21 mouse cellular contexts compared by ENCODE assay signal in the genomic region with DNA sequence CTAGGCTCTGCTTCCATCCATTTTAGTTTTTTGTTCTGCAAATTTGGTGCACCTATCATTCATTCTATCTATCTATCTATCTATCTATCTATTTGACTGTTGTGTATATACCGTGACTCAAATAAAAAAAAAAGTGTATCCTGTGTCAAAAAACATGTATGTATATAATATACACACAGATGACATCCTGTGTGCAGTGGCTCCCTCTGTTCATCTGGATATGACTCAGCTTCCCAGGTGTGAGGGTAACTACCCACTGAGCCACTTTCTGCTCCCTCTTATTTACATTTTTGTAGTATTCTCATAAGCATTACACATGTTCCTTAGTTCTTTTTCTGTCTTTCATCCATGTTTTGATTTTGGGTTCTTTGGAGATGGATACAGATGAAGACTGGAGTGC. TPM values are rescaled to one million over a fixed set of nuclear protein-coding genes. Genes with fewer than 3 reads are reported as not detected.
A peak's percentile ranks its signal among the peaks of the same experiment; 100 is the strongest.
DNase-seq lines count a peak whose midpoint lies in the region; ATAC-seq and TF ChIP-seq lines count a peak whose summit lies in the region.
"Had no signal": no experiment of that assay in that cellular context is flagged by ENCODE, and none has a peak within 500 bp of the region (broad histone marks: within the 10 kb centered on the region; RNA-seq: fewer than 3 reads in every experiment).

No protein-coding gene starts in this region.

- H3K4me1 ChIP-seq in CH12.LX (ENCODE audit: control insufficient read depth in 1 of 2, insufficient read depth in 2 of 2): peaks cover 0 to 32% of the 10 kb centered on the region in 2 experiments; a peak in 2 of 4 replicates
- no peaks in the 10 kb centered on the region for H3K4me1 ChIP-seq in heart, embryonic 10.5 days
- H3K4me1 ChIP-seq in forebrain, embryonic 14.5 days (ENCODE audit: control insufficient read depth, insufficient read depth, low read length): no peaks in the 10 kb centered on the region

- H3K79me2 ChIP-seq in CH12.LX (replicated peaks; ENCODE audit: control insufficient read depth, extremely low read depth, insufficient read depth, poor library complexity, severe bottlenecking): peaks cover 64% of the 10 kb centered on the region

- peaks cover 26 to 58% of the 10 kb centered on the region in 2 experiments for H3K36me3 ChIP-seq in CH12.LX (replicated peaks in 1 of 2; ENCODE audit: control insufficient read depth in 1 of 2, insufficient read depth in 1 of 2, low read length in 1 of 2)
- peaks cover 77% of the 10 kb centered on the region for H3K36me3 ChIP-seq in heart, embryonic 10.5 days
- peaks cover 72% of the 10 kb centered on the region for H3K36me3 ChIP-seq in forebrain, embryonic 14.5 days (ENCODE audit: control insufficient read depth, insufficient read depth, low read length)

- in situ Hi-C loops in CH12.LX (cut with MboI; ENCODE audit: low pct_ligation_motif_present, low pct_unique_long_range_greater_than_20kb, low sequenced_read_pairs): no loop called here

- no peak overlapping the region for H3K9ac ChIP-seq in CH12.LX (ENCODE audit: insufficient read depth, low read depth)
- H3K9ac ChIP-seq in forebrain, embryonic 14.5 days (ENCODE audit: low read length): no peak overlapping the region

- peak; percentile 81 for TF ChIP-seq EP300 in CH12.LX (IDR thresholded peaks at IDR 0.05; ENCODE audit: low read length)

- no peak for TF ChIP-seq POLR2A in CH12.LX (IDR thresholded peaks at IDR 0.05; ENCODE audit: low read depth, low read length)

- H3K27me3 ChIP-seq in CH12.LX (replicated peaks): no peaks in the 10 kb centered on the region
- no peaks in the 10 kb centered on the region for H3K27me3 ChIP-seq in heart, embryonic 10.5 days (ENCODE audit: insufficient read depth, poor library complexity, severe bottlenecking)
- H3K27me3 ChIP-seq in forebrain, embryonic 14.5 days (replicated peaks; ENCODE audit: control insufficient read depth, insufficient read depth, low read length): no peaks in the 10 kb centered on the region
- H3K27me3 ChIP-seq: Patski had no signal

- WGBS in heart, embryonic 10.5 days: 89% methylated on average over 1 of the region's 1 CpGs
- 98% methylated on average over 1 of the region's 1 CpGs for WGBS in forebrain, embryonic 14.5 days

- no peak overlapping the region for H3K27ac ChIP-seq in CH12.LX (ENCODE audit: insufficient read depth, low read depth)
- H3K27ac ChIP-seq in heart, embryonic 10.5 days: no peak overlapping the region
- no peak overlapping the region for H3K27ac ChIP-seq in forebrain, embryonic 14.5 days (ENCODE audit: low read depth, low read length)

- H3K4me2 ChIP-seq in CH12.LX (ENCODE audit: insufficient read depth, low read depth, poor library complexity, severe bottlenecking): no peak overlapping the region
- no peak overlapping the region for H3K4me2 ChIP-seq in forebrain, embryonic 14.5 days (ENCODE audit: low read length)

- no peak for TF ChIP-seq RAD21 in CH12.LX (IDR thresholded peaks at IDR 0.05; ENCODE audit: low read depth, low read length)

- no peak overlapping the region for H3K4me3 ChIP-seq in CH12.LX (replicated peaks in 1 of 3; ENCODE audit: low read depth in 2 of 3, low read length in 2 of 3, poor library complexity in 1 of 3)
- H3K4me3 ChIP-seq in heart, embryonic 10.5 days: no peak overlapping the region
- no peak overlapping the region for H3K4me3 ChIP-seq in forebrain, embryonic 14.5 days (ENCODE audit: low read depth, low read length)

- H3K9me3 ChIP-seq in CH12.LX (replicated peaks; ENCODE audit: low read length): no peaks in the 10 kb centered on the region
- H3K9me3 ChIP-seq in heart, embryonic 10.5 days: no peaks in the 10 kb centered on the region
- H3K9me3 ChIP-seq in forebrain, embryonic 14.5 days (replicated peaks; ENCODE audit: control insufficient read depth, low read length): no peaks in the 10 kb centered on the region
- H3K9me3 ChIP-seq: G1E had no signal

- dilution Hi-C loops in CH12.LX (cut with MboI; ENCODE audit: extremely low pct_ligation_motif_present, extremely low pct_unique_long_range_greater_than_20kb, low sequenced_read_pairs): no loop called here

- peak; percentile 26 for ATAC-seq in CD4-positive, CD25-positive, alpha-beta regulatory T cell, adult 4 months
- no peak for ATAC-seq in forebrain, embryonic 14.5 days
- ATAC-seq: activated CD4-positive, CD25-positive, alpha-beta regulatory T cell, adult 4 months; Patski had no signal

- no peak for TF ChIP-seq CTCF in CH12.LX (conservative IDR thresholded peaks at IDR 0.05 in 1 of 2, IDR thresholded peaks at IDR 0.05 in 1 of 2; ENCODE audit: low read depth in 2 of 2, low read length in 2 of 2)

- DNase-seq in CH12.LX (ENCODE audit: extremely low read depth): no peak
- peak; percentile 44 for DNase-seq in induced T-regulatory cell, adult 2 months (ENCODE audit: low read depth)
- DNase-seq in B cell, adult 2 months: no peak
- DNase-seq in heart, embryonic 10.5 days (ENCODE audit: low spot score): no peak
- DNase-seq in forebrain, embryonic 14.5 days (ENCODE audit: low spot score): no peak
- DNase-seq: adrenal gland, adult 2 months; adrenal gland, adult 8-10 months; adrenal gland, postnatal 10 days; adrenal gland, postnatal 14 days; adrenal gland, postnatal 25 days; adrenal gland, postnatal 36 days; cerebellum, adult 11 months; cerebellum, adult 11-12 months; cerebellum, adult 18-20 months; cerebellum, adult 2 months; cerebellum, adult 8-10 months; cerebellum, adult 9-10 months had no signal

TF ChIP-seq in CH12.LX, 34 proteins besides CTCF, POLR2A, EP300 and RAD21:
- peak; percentile 90 for TF ChIP-seq JUND (conservative IDR thresholded peaks at IDR 0.05; ENCODE audit: low read depth, low read length)
- TF ChIP-seq NRF1 (IDR thresholded peaks at IDR 0.05; ENCODE audit: low read depth, low read length): no peak
- peak; percentile 66; the same call in 1 of the 2 replicates for TF ChIP-seq ZNF384 (IDR thresholded peaks at IDR 0.05; ENCODE audit: low read depth, low read length)
- TF ChIP-seq TCF12 (IDR thresholded peaks at IDR 0.05; ENCODE audit: low read depth, low read length): peak; percentile 58; the same call in 1 of the 2 replicates
- TF ChIP-seq ETS1 (conservative IDR thresholded peaks at IDR 0.05; ENCODE audit: low read depth, low read length): 0 out of 2 replicates have a peak, but pooled peaks have one; percentile 16
- no peak for TF ChIP-seq USF2 (conservative IDR thresholded peaks at IDR 0.05; ENCODE audit: low read depth, low read length)
- no peak for TF ChIP-seq MAZ (IDR thresholded peaks at IDR 0.05; ENCODE audit: low read depth, low read length)
- TF ChIP-seq IRF4 (IDR thresholded peaks at IDR 0.05; ENCODE audit: low read depth, low read length): peak; percentile 90
- peak; percentile 65 for TF ChIP-seq JUN (IDR thresholded peaks at IDR 0.05; ENCODE audit: insufficient read depth, low read depth, low read length)

RNA-seq across cellular contexts. Expression of gene Dhx30, which starts 24.5 kb away (rescaled TPM):
- polyA plus RNA-seq in CD4-positive, CD25-positive, alpha-beta regulatory T cell, adult 4 months (2017; shearing (Covaris generic)): 100 to 1,000 TPM; 102 to 156 TPM
- total RNA-seq in CH12.LX (2012; rRNA removed) (129 and 142 TPM in 2 replicates), CH12.LX (2014; rRNA removed) (64.7 and 68.8 TPM in 2 replicates)
- 99.3 and 102 TPM in 2 replicates for polyA plus RNA-seq in CH12.LX (2012; ENCODE audit: insufficient read length, low read depth)
- polyA plus RNA-seq in heart, embryonic 10.5 days (2016; fragmentation: Nextera tagmentation; extraction: Ambion mirVana): 130 and 141 TPM in 2 replicates
- 163 and 189 TPM in 2 replicates for polyA plus RNA-seq in forebrain, embryonic 14.5 days (2014; fragmentation: Nextera tagmentation; extraction: Ambion mirVana)

RNA-seq across cellular contexts. Expression of gene Smarcc1, which starts 24.6 kb away (rescaled TPM):
- 10 to 100 TPM; 23.4 to 24.1 TPM for polyA plus RNA-seq in CD4-positive, CD25-positive, alpha-beta regulatory T cell, adult 4 months (2017; shearing (Covaris generic))
- 41.3 and 44.2 TPM in 2 replicates for total RNA-seq in CH12.LX (2012; rRNA removed)
- total RNA-seq in CH12.LX (2014; rRNA removed): 26.8 and 30.4 TPM in 2 replicates
- polyA plus RNA-seq in CH12.LX (2012; ENCODE audit: insufficient read length, low read depth): 89.9 and 97.0 TPM in 2 replicates
- polyA plus RNA-seq in heart, embryonic 10.5 days (2016; fragmentation: Nextera tagmentation; extraction: Ambion mirVana): 105 and 119 TPM in 2 replicates
- 120 and 149 TPM in 2 replicates for polyA plus RNA-seq in forebrain, embryonic 14.5 days (2014; fragmentation: Nextera tagmentation; extraction: Ambion mirVana)
